Mouse (Mus musculus): ENCODE results near the gene Fbxo17. TPM values are rescaled to one million over a fixed set of nuclear protein-coding genes. Genes with fewer than 3 reads are reported as not detected.

Gene Fbxo17
- polyA plus RNA-seq (2012; rRNA removed; ENCODE audit: low replicate concordance), result 1.8 and 6.7 TPM in 2 replicates

DNA sequence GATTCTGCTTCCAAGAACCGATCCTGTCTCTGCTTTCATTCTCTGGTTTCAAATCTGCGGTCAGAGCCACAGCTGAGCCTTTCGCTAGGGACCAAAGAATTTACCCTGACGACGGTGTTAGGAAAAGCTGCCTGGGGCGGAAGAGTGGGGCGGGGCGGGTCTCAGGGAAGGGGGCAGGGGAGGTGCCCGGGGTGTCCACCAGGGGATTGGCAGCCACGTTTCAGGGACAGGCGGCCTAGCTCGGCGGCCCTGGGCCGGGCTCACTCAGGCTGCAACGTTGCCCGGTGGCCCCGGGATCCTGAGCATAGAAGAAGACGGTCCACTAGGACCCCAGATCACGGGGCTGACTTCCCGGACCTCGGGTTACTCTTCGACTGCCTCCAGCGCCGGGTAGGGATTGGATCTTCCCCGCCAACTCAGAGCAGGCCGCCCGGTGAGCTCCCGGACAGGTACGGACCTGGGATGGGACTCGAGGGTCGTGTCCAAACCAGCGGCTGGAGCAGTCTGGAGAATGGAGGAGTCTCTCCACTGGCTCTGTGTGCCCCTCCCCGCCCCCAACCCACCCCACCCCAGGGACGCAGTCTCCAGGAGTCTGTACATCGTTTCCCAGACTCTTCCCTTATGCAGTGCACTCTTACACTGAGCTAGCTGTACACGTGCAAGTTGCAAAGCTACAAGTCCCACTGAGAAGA is at the start of gene Fbxo17:
TSS of gene Fbxo17 (plus strand) at position 215 of the 692 bp plus-strand sequence.

DNA sequence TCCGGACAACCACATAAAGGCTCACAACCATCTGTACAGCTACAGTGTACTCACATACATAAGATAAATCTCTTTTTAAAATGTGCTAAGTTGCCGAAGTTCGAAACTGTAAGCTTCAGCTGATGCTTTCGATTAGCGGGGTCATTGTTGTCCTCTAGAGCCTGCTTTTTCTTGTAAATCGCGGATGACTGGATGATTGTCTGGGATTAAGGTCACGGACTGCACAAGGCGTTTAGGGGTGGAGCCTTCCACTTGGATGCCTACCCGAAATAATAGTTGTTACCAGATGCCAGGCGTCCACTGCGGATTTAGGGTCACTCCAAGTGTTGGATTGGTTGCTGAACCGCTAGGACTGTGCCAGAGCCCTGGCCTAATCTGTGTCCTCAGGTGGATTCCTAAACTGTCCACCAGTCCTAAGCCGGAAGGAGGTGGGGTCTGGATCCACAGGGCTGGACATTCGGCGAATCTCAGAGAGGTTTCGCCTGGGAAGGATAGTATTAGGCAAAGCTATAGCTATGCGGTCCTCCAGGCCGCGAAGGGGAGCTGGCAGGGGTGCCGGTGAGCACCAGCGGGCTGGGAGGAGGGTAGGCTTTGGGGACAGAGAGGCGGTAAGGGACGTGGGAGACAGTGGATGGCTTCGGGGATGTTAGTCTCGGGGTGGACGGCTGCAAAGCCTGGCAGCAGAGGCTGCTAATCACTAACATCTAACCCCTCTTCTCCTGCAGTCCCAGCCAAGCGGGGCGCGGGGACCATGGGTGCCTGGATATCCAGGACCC is 23.9 kb upstream of the Fbxo17 start, which contains the start of gene Fbxo27:
TSS of gene Fbxo27 (plus strand) at position 305 of the 776 bp plus-strand sequence.

DNA sequence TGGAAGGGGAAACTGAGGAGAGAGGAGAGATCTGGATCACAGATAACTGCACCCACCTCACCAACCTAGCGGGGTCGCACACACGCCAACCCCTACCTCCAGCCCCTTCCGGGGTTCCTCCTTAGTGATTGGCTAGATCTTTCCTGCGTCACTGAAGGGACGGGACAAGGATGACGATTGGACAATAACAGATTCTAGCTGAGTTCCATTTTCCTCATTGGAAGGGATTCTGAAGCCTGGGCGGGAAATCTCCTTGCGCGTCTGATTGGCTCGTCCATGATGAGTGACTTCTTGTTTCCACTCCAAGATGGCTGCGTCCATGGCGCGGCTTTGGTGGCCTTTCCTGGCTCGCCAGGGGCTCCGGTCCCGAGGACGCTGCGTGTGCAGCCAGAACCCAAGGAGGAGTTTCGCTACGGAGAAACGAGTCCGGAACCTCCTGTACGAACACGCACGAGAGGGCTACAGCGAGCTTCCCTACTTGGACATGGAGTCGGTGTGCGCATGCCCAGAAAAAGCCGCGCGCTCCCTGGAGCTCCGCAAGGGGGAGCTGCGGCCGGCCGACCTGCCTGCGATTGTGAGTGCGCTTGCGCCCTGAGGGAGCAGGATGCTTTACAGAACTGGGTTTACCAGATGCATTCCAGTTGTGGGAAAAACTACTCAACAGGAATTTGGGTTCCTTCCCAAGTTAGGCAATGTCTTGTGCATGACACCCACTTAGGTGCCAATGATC is 25.3 kb downstream of the Fbxo17 start, which contains the start of the genes Mrps12 and Sars2:
TSS of gene Mrps12 (minus strand) at position 112 of the 730 bp plus-strand sequence.
TSS of gene Sars2 (plus strand) at position 284 of the 730 bp plus-strand sequence.

DNA sequence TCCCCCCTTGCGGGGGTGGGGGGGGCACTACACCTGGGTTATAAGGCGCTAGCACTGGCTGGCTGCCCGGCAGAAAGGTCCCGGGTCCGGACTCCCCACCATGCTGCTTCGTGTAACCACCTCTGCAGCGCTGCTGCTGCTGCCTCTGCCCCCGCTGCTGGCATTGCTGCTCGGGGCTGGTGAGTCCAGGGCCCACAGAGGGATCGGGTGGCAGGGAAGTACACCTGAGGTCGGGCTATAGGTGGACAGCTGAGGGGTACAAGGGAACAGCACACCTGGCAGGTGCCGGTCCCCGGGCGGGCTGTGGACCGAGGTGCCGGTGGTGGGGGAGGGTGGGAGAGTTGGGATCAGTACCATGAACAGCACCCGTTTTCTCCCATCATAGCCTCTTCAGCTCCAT is 39.5 kb downstream of the Fbxo17 start, which contains the start of gene Ccer2:
TSS of gene Ccer2 (plus strand) at position 96 of the 400 bp plus-strand sequence.

DNA sequence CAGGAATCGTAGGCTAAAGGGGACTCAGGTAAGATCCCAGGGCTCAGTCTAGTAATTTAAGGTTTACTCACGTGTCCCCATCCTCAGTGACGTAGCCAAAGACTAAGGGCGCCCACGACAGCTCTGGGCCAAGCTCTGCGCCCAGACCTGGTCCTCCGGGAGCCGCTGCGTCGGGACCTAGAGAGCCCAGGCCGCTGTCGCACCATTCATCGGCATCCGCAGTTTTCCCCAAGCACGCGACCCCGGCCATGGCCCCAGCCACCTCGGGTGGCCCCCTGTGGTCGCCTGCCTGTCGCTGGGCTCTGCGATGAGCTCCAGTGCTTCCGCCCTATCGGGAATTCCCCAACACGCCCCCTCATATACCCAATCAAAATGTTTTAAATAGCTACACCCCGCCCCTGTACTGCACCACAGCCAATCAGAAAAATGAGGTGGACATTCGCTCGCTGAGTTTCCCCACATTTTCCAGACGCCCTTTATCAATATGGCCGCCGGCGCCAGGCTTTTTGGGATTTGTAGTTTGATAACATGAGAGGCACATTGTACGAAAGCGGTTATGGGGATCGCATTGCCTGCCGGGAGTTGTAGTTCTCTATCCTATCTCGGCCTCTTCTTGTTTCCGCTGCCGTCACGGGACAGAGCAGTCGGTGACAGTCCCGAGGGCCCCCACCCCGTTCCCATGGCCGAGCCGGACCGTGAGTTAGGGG is 49.7 kb downstream of the Fbxo17 start, which contains the start of gene Sirt2:
TSS of gene Sirt2 (plus strand) at position 563 of the 707 bp plus-strand sequence.

DNA sequence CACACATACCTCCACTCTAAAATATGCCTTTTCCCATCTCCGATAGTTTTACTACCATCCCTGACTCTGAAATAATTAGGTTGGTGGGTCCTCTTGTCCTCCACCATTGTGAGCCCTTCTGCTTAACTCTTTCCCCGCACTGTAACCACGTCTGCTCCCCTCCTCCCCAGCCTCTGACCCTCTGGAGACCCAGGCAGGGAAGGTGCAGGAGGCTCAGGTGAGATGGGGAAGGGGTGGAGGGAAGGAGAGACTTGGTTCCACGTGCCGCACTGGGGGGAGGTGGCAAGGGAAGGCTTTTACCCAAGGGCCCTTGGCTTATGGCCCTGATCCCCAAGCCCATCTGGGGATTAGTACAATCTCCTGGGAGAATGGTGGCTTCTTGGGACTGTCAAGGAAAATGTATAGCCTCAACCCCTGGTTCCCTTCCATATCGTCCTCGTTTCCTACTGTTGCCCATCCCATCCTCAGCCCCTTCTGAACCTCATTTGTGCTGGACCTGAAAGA is 50.9 kb downstream of the Fbxo17 start, which contains the start of gene Nfkbib:
TSS of gene Nfkbib (minus strand) at position 51 of the 504 bp plus-strand sequence.

Other genes with a start within 250 kb of the Fbxo17 start
- gene Ifnl2, start 206.3 kb upstream of the Fbxo17 start, polyA plus RNA-seq (2012; rRNA removed; ENCODE audit: low replicate concordance), result not detected in 2 replicates
- not detected in 2 replicates for gene Ifnl3, start 194.0 kb upstream of the Fbxo17 start, polyA plus RNA-seq (2012; rRNA removed; ENCODE audit: low replicate concordance)
- gene Sycn, start 175.9 kb upstream of the Fbxo17 start, polyA plus RNA-seq (2012; rRNA removed; ENCODE audit: low replicate concordance), result 0.76 and 0.83 TPM in 2 replicates
- 0.11 TPM in 1 of 2 replicates, not detected in the other for gene Nccrp1, start 169.6 kb upstream of the Fbxo17 start, polyA plus RNA-seq (2012; rRNA removed; ENCODE audit: low replicate concordance)
- gene Samd4b, start 118.7 kb upstream of the Fbxo17 start, polyA plus RNA-seq (2012; rRNA removed; ENCODE audit: low replicate concordance), result 79.8 and 99.2 TPM in 2 replicates
- gene Pak4, start 118.6 kb upstream of the Fbxo17 start, polyA plus RNA-seq (2012; rRNA removed; ENCODE audit: low replicate concordance), result 13.7 and 30.0 TPM in 2 replicates
- not detected in 2 replicates for gene Acp7, start 85.5 kb upstream of the Fbxo17 start, polyA plus RNA-seq (2012; rRNA removed; ENCODE audit: low replicate concordance)
- 7.1 and 21.8 TPM in 2 replicates for gene Fbxo27, start 24.0 kb upstream of the Fbxo17 start, polyA plus RNA-seq (2012; rRNA removed; ENCODE audit: low replicate concordance)
- 65.5 and 68.1 TPM in 2 replicates for gene Mrps12, start 25.0 kb downstream of the Fbxo17 start, polyA plus RNA-seq (2012; rRNA removed; ENCODE audit: low replicate concordance)
- 17.2 and 24.2 TPM in 2 replicates for gene Sars2, start 25.2 kb downstream of the Fbxo17 start, polyA plus RNA-seq (2012; rRNA removed; ENCODE audit: low replicate concordance)
- not detected in 2 replicates for gene Ccer2, start 39.4 kb downstream of the Fbxo17 start, polyA plus RNA-seq (2012; rRNA removed; ENCODE audit: low replicate concordance)
- 116 and 128 TPM in 2 replicates for gene Sirt2, start 49.9 kb downstream of the Fbxo17 start, polyA plus RNA-seq (2012; rRNA removed; ENCODE audit: low replicate concordance)
- 31.7 and 33.5 TPM in 2 replicates for gene Nfkbib, start 50.7 kb downstream of the Fbxo17 start, polyA plus RNA-seq (2012; rRNA removed; ENCODE audit: low replicate concordance)
- gene Rinl, start 72.2 kb downstream of the Fbxo17 start, polyA plus RNA-seq (2012; rRNA removed; ENCODE audit: low replicate concordance), result 5.6 and 8.0 TPM in 2 replicates
- gene Hnrnpl, start 91.7 kb downstream of the Fbxo17 start, polyA plus RNA-seq (2012; rRNA removed; ENCODE audit: low replicate concordance), result 301 and 463 TPM in 2 replicates
- gene Ech1, start 108.4 kb downstream of the Fbxo17 start, polyA plus RNA-seq (2012; rRNA removed; ENCODE audit: low replicate concordance), result 516 and 1,100 TPM in 2 replicates
- 29.7 and 44.7 TPM in 2 replicates for gene Lgals4, start 117.0 kb downstream of the Fbxo17 start, polyA plus RNA-seq (2012; rRNA removed; ENCODE audit: low replicate concordance)
- gene Lgals7, start 147.0 kb downstream of the Fbxo17 start, polyA plus RNA-seq (2012; rRNA removed; ENCODE audit: low replicate concordance), result 7.4 and 19.9 TPM in 2 replicates
- 0.85 and 2.6 TPM in 2 replicates for gene Capn12, start 164.6 kb downstream of the Fbxo17 start, polyA plus RNA-seq (2012; rRNA removed; ENCODE audit: low replicate concordance)
- 420 and 464 TPM in 2 replicates for gene Actn4, start 245.5 kb downstream of the Fbxo17 start, polyA plus RNA-seq (2012; rRNA removed; ENCODE audit: low replicate concordance)